Mouse (Mus musculus) neural tube, embryonic 15.5 days (tissue): ENCODE data around the gene Cfap77. TPM values are rescaled to one million over a fixed set of nuclear protein-coding genes. Genes with fewer than 3 reads are reported as not detected.

Source experiments
- ATAC-seq: fragments of 200-750 bp; cut with Nextera tagmentation; 2 replicates; pipeline ENCODE4 v1.8.0; 2017; ENCODE audit warnings: mild to moderate bottlenecking, moderate TSS enrichment, moderate library complexity; ENCODE audit not compliant: low FRiP score
- H3K27ac ChIP-seq: fragments of 300-500 bp; sonication (generic); replicated peaks from 2 replicates; pipeline ENCODE4 v1.5.1; 2015; ENCODE audit warnings: mild to moderate bottlenecking, inconsistent platforms
- H3K27me3 ChIP-seq: fragments of 300-500 bp; sonication (generic); replicated peaks from 2 replicates; pipeline ENCODE4 v1.6.1; 2015; ENCODE audit warnings: inconsistent platforms
- H3K36me3 ChIP-seq: fragments of 300-500 bp; sonication (generic); 2 replicates; pipeline ENCODE4 v1.6.1; 2015; ENCODE audit warnings: inconsistent platforms
- H3K4me1 ChIP-seq: fragments of 300-500 bp; sonication (generic); 2 replicates; pipeline ENCODE4 v1.6.1; 2015; ENCODE audit warnings: inconsistent platforms
- H3K4me2 ChIP-seq: fragments of 300-500 bp; sonication (generic); 2 replicates; pipeline ENCODE4 v1.6.1; 2015; ENCODE audit warnings: inconsistent platforms, mild to moderate bottlenecking, moderate library complexity
- H3K4me3 ChIP-seq: fragments of 300-500 bp; sonication (generic); replicated peaks from 2 replicates; pipeline ENCODE4 v1.5.1; 2015; ENCODE audit warnings: mild to moderate bottlenecking, inconsistent platforms
- H3K9ac ChIP-seq: fragments of 300-500 bp; sonication (generic); replicated peaks from 2 replicates; pipeline ENCODE4 v1.6.1; 2015; ENCODE audit warnings: mild to moderate bottlenecking, inconsistent platforms
- H3K9me3 ChIP-seq: fragments of 300-500 bp; sonication (generic); replicated peaks from 2 replicates; pipeline ENCODE4 v1.6.1; 2016; ENCODE audit warnings: inconsistent platforms
- WGBS: fragments of 180-500 bp; shearing (Covaris S2); methylation state at CpG from one replicate; pipeline ENCODE4 v1.1.7; 2015; ENCODE audit warnings: mixed read lengths; 5-methylcytosine and 5-hydroxymethylcytosine counted together
- polyA plus RNA-seq: library from polyadenylated mRNA; unstranded; fragments of >200 nt; fragmentation: Nextera tagmentation; extraction: Ambion mirVana; gene quantifications from 2 replicates; pipeline ENCODE4 v1.2.1, GENCODE M21; 2015

The Cfap77 gene
- polyA plus RNA-seq, 1 experiment from 2014 or later: 0.49 TPM

GRCm38 (mm10) chr2:29018680-29019079 lies 36.2 kb downstream of the Cfap77 start:
- ATAC-seq: no peak
- H3K4me1 ChIP-seq: peaks cover 28% of the 10 kb centered on the region
- 44% methylated on average over 5 of the region's 5 CpGs for WGBS
- H3K36me3 ChIP-seq: no peaks in the 10 kb centered on the region
- peaks cover 13% of the 10 kb centered on the region; the same call in 1 of the 2 replicates for H3K27me3 ChIP-seq
- no peaks in the 10 kb centered on the region for H3K9me3 ChIP-seq
- H3K4me2 ChIP-seq: no peak overlapping the region
- no peak overlapping the region for H3K9ac ChIP-seq
- H3K27ac ChIP-seq: no peak overlapping the region
- H3K4me3 ChIP-seq: no peak overlapping the region

GRCm38 (mm10) chr2:29016599-29017587 lies 38.0 kb downstream of the Cfap77 start:
- H3K4me3 ChIP-seq: no peak overlapping the region
- peaks cover 7% of the 10 kb centered on the region; the same call in 1 of the 2 replicates for H3K27me3 ChIP-seq
- WGBS: 39% methylated on average over 27 of the region's 27 CpGs
- peak overlapping the region; percentile 42 for H3K4me2 ChIP-seq
- H3K9ac ChIP-seq: peak overlapping the region; percentile 24; the same call in 1 of the 2 replicates
- peak; percentile 49; the same call in 1 of the 2 replicates for ATAC-seq
- peaks cover 27% of the 10 kb centered on the region for H3K4me1 ChIP-seq
- H3K27ac ChIP-seq: peak overlapping the region; percentile 79
- H3K9me3 ChIP-seq: no peaks in the 10 kb centered on the region
- no peaks in the 10 kb centered on the region for H3K36me3 ChIP-seq

- Histone ChIP-seq H3K27me3 (peaks cover 30% of the 10 kb centered on the region), H3K9ac (no peak overlapping the region), H3K4me2 (no peak overlapping the region), H3K36me3 (no peaks in the 10 kb centered on the region), H3K27ac (0 out of 2 replicates have a peak overlapping the region, but pooled peaks have one; percentile 45), H3K4me1 (peaks cover 20% of the 10 kb centered on the region), H3K9me3 (no peaks in the 10 kb centered on the region), H3K4me3 (no peak overlapping the region)
- no peak for ATAC-seq
- WGBS: 76% methylated on average over 5 of the region's 5 CpGs
Measured at GRCm38 (mm10) chr2:29012523-29012922, 42.3 kb downstream of the Cfap77 start.

GRCm38 (mm10) chr2:29007656-29008055 lies 47.2 kb downstream of the Cfap77 start:
- Histone ChIP-seq H3K4me1 (peaks cover 21% of the 10 kb centered on the region), H3K9ac (no peak overlapping the region), H3K4me2 (no peak overlapping the region), H3K27me3 (peaks cover 30% of the 10 kb centered on the region), H3K9me3 (no peaks in the 10 kb centered on the region), H3K4me3 (no peak overlapping the region), H3K36me3 (no peaks in the 10 kb centered on the region), H3K27ac (no peak overlapping the region)
- no peak for ATAC-seq
- WGBS: 90% methylated on average over 6 of the region's 6 CpGs

- ATAC-seq: no peak
- 34% methylated on average over 13 of the region's 13 CpGs for WGBS
- H3K9me3 ChIP-seq: no peaks in the 10 kb centered on the region
- H3K9ac ChIP-seq: no peak overlapping the region
- peaks cover 18% of the 10 kb centered on the region for H3K4me1 ChIP-seq
- H3K36me3 ChIP-seq: no peaks in the 10 kb centered on the region
- H3K27ac ChIP-seq: no peak overlapping the region
- H3K27me3 ChIP-seq: peaks cover 30% of the 10 kb centered on the region
- H3K4me3 ChIP-seq: no peak overlapping the region
- H3K4me2 ChIP-seq: no peak overlapping the region
Measured at GRCm38 (mm10) chr2:29006455-29007034, 48.3 kb downstream of the Cfap77 start.

GRCm38 (mm10) chr2:29004037-29004436 lies 50.8 kb downstream of the Cfap77 start:
- no peak overlapping the region for H3K4me3 ChIP-seq
- no peaks in the 10 kb centered on the region for H3K9me3 ChIP-seq
- H3K36me3 ChIP-seq: no peaks in the 10 kb centered on the region
- no peak overlapping the region for H3K4me2 ChIP-seq
- ATAC-seq: no peak
- H3K27me3 ChIP-seq: peaks cover 13% of the 10 kb centered on the region
- peaks cover 17% of the 10 kb centered on the region for H3K4me1 ChIP-seq
- no peak overlapping the region for H3K27ac ChIP-seq
- H3K9ac ChIP-seq: no peak overlapping the region
- 68% methylated on average over 9 of the region's 9 CpGs for WGBS

- H3K27me3 ChIP-seq: peaks cover 1% of the 10 kb centered on the region; the same call in 1 of the 2 replicates
- peak overlapping the region; percentile 80 for H3K27ac ChIP-seq
- ATAC-seq: no peak
- no peaks in the 10 kb centered on the region for H3K36me3 ChIP-seq
- H3K9ac ChIP-seq: no peak overlapping the region
- WGBS: 51% methylated on average over 5 of the region's 5 CpGs
- no peaks in the 10 kb centered on the region for H3K9me3 ChIP-seq
- H3K4me2 ChIP-seq: no peak overlapping the region
- H3K4me3 ChIP-seq: no peak overlapping the region
- H3K4me1 ChIP-seq: peaks cover 33% of the 10 kb centered on the region
Measured at GRCm38 (mm10) chr2:28998246-28998645, 56.6 kb downstream of the Cfap77 start.

GRCm38 (mm10) chr2:28997161-28997834 lies 57.6 kb downstream of the Cfap77 start:
- Histone ChIP-seq H3K4me1 (peaks cover 33% of the 10 kb centered on the region), H3K9ac (no peak overlapping the region), H3K4me3 (no peak overlapping the region), H3K36me3 (no peaks in the 10 kb centered on the region), H3K4me2 (0 out of 2 replicates have a peak overlapping the region, but pooled peaks have one; percentile 4), H3K27me3 (peaks cover 7% of the 10 kb centered on the region; the same call in 1 of the 2 replicates), H3K9me3 (no peaks in the 10 kb centered on the region), H3K27ac (peak overlapping the region; percentile 80)
- peak; percentile 79 for ATAC-seq
- 24% methylated on average over 14 of the region's 14 CpGs for WGBS

- H3K9ac ChIP-seq: no peak overlapping the region
- peaks cover 7% of the 10 kb centered on the region; the same call in 1 of the 2 replicates for H3K27me3 ChIP-seq
- H3K4me3 ChIP-seq: no peak overlapping the region
- ATAC-seq: no peak
- peak overlapping the region; percentile 60 for H3K27ac ChIP-seq
- WGBS: 46% methylated on average over 4 of the region's 4 CpGs
- no peaks in the 10 kb centered on the region for H3K9me3 ChIP-seq
- no peaks in the 10 kb centered on the region for H3K36me3 ChIP-seq
- peaks cover 33% of the 10 kb centered on the region for H3K4me1 ChIP-seq
- H3K4me2 ChIP-seq: no peak overlapping the region
Measured at GRCm38 (mm10) chr2:28995436-28995835, 59.4 kb downstream of the Cfap77 start.

GRCm38 (mm10) chr2:28994014-28994413 lies 60.9 kb downstream of the Cfap77 start:
- H3K4me1 ChIP-seq: peaks cover 33% of the 10 kb centered on the region
- no peak for ATAC-seq
- 61% methylated on average over 12 of the region's 12 CpGs for WGBS
- no peak overlapping the region for H3K27ac ChIP-seq
- no peak overlapping the region for H3K9ac ChIP-seq
- H3K4me2 ChIP-seq: no peak overlapping the region
- H3K27me3 ChIP-seq: peaks cover 7% of the 10 kb centered on the region; the same call in 1 of the 2 replicates
- H3K4me3 ChIP-seq: no peak overlapping the region
- no peaks in the 10 kb centered on the region for H3K9me3 ChIP-seq
- no peaks in the 10 kb centered on the region for H3K36me3 ChIP-seq

GRCm38 (mm10) chr2:28988781-28989180 lies 66.1 kb downstream of the Cfap77 start:
- no peak overlapping the region for H3K9ac ChIP-seq
- ATAC-seq: no peak
- H3K27me3 ChIP-seq: peaks cover 30% of the 10 kb centered on the region
- no peaks in the 10 kb centered on the region for H3K9me3 ChIP-seq
- H3K4me2 ChIP-seq: no peak overlapping the region
- H3K36me3 ChIP-seq: no peaks in the 10 kb centered on the region
- no peak overlapping the region for H3K4me3 ChIP-seq
- no peak overlapping the region for H3K27ac ChIP-seq
- WGBS: 96% methylated on average over 3 of the region's 3 CpGs
- H3K4me1 ChIP-seq: no peaks in the 10 kb centered on the region
